Mouse (Mus musculus) cerebellum, adult 2 months (tissue): ENCODE results near the gene Cyp2a22.
"Not testable (repeated sequence)": the region's sequence is repeated elsewhere in the genome, so short reads cannot be mapped to it uniquely, and the experiment has no call there.

Experiments
- CTCF ChIP-seq: fragments of 200-500 bp; IDR thresholded peaks from 2 replicates; pipeline ENCODE4 v1.5.1; 2011; ENCODE audit warnings: low read depth, mild to moderate bottlenecking, control low read depth, low read length, moderate library complexity, borderline replicate concordance; ENCODE audit not compliant: insufficient read depth
- POLR2A ChIP-seq: fragments of 200-500 bp; IDR thresholded peaks from 2 replicates; pipeline ENCODE4 v1.6.1; 2011; ENCODE audit warnings: low read length, control low read depth, borderline replicate concordance; ENCODE audit not compliant: insufficient read depth

DNA sequence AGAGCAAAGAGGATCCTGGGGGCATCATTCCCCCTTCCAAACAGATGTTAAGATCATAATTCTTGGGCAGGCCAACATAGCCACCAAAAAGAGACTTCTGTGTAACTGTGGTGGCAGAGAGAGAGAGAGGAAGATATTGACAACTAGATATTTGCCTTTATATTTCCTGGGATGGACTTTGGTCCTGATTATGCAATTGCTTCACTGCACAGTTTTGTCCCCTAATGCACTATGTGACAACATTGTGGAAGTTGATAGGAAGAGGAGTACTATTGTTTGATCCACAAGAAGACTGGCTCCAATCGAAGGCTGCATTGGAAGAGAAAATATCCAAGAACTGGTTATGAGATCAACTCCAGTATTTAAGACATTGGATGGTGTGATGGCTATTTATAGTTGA, 42.8 kb upstream of the Cyp2a22 start:
- TF ChIP-seq CTCF, POLR2A: not testable (repeated sequence)
